Mouse (Mus musculus): ENCODE measurements at regions not wholly inside any gene's neighbourhood (a gene's known extent, or its start where the extent isn't known, plus 50 kb on each side); places are given as distances from the start of the nearest gene placed in this dataset.
"Not testable (repeated sequence)": the region's sequence is repeated elsewhere in the genome, so short reads cannot be mapped to it uniquely, and the experiment has no call there.

DNA sequence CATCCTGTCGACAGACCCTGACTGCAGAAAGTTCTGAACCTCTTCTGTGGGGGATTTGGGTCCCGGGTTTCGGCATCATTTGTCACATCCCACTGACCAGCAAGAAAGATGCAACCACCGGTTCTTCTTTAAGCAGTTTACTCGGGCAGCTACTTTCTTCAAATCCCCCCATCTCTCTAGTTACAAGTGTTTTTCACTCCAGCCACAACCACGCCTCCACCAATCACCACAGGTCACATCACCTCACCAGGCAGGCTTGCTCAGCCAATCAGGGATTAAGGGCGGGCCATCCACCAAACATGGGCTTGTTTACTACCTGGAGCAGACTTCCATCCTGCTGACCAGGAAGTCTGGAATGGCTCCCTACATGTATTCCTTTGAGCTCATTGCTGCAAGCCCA, 119.6 kb downstream of the Tnfsf18 start:
- not testable (repeated sequence) for DNase-seq

- DNase-seq, result not testable (repeated sequence)
These were observed 119.2 kb downstream of the Tnfsf18 start for GRCm38 (mm10) chr1:161613658-161614057.

GRCm38 (mm10) chr1:161607446-161607845, 113.0 kb downstream of the Tnfsf18 start:
- DNase-seq, result no peak

- no peak for DNase-seq
These were observed 107.7 kb downstream of the Tnfsf18 start for GRCm38 (mm10) chr1:161602150-161602549.

- DNase-seq, result no peak
These were observed 106.7 kb downstream of the Tnfsf18 start for GRCm38 (mm10) chr1:161601167-161601566.

DNA sequence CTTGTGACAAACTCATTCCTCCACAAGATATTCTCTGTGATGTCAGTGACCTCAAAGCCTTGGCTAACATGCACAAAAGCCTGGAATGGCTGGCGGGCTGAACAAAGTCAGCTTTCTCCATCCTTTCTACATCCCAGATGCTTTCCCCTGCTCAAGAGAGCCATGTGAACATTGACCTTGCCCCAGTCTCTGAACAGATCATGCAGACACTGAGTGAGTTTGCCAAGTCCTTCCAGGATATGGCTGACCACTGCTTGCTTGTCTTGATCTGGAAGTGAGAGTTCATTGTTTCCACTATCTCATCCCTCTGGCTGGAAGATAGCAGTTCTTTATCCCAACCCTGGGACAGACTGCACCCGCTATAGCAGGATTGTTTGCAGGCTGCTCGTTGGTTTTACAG, 103.7 kb downstream of the Tnfsf18 start:
- DNase-seq, result no peak

- no peak for DNase-seq
These were observed 82.1 kb downstream of the Tnfsf18 start for GRCm38 (mm10) chr1:161576530-161576929.

DNA sequence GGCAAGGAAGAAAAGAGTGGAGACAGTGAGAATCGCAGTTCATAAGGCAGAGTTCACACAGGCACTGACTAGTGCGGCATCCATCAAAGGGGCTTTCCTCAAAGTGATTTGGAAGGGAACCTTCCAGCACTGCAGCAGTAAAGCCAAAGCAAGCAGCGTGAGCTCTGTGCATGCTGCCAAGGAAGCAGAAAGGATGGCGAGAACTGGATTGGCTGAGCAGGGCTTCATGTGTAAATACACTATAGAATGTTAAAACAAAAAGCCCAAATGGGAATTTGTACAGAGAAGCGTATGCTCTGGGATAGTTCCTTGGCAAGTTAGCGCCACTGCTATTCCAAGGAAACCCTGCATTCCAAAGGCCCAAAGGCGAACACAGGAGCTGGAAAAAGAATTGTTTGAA, 81.5 kb downstream of the Tnfsf18 start:
- no peak for DNase-seq

GRCm38 (mm10) chr1:161575171-161575570, 80.7 kb downstream of the Tnfsf18 start:
- no peak for DNase-seq

DNA sequence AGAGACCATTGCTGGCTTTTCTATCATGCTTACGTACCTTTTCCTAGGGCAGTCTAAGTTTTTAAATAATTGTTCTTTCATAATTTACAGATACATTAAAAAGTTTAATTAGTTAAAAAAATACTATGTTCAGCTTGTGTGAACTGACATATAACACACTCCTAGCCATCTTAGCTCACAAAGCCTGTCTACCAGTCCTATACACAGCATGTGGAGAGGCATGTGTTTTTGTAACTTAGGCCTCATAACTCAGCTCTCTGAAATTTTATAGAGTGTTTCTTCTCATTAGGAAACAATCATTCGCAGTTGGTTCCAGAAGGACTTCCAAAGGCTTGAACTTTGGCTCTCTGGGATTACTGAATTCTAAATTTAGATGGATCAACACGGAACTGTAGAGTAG, 76.3 kb downstream of the Tnfsf18 start:
- DNase-seq, result no peak

- DNase-seq, result no peak
These were observed 73.4 kb downstream of the Tnfsf18 start for GRCm38 (mm10) chr1:161567826-161568225.

DNA sequence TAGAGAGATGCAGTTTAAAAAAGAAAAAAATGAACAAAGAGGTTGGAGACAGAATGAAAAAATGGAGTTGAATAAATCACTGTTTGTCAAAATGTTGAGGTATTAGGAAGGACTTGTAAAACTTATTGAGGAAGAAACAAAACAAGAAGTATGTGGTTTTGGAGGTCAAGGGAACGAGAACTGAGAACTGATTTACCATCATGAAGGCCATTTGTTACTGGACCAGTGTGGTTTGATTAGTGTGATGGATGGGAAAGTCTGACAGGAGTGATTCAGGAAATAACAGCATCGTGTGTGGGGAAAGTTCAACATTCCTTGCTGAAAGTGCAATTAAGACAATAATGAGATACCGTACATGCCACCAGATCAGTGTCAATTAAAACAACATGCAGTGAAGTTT, 65.9 kb downstream of the Tnfsf18 start:
- no peak for DNase-seq

All from kidney, adult 18-20 months (tissue).